Mouse (Mus musculus): ENCODE measurements around the gene Bcl11a. TPM values are rescaled to one million over a fixed set of nuclear protein-coding genes. Genes with fewer than 3 reads are reported as not detected.

Gene Bcl11a
- 0.14 and 0.72 TPM in 2 replicates for polyA plus RNA-seq (2012; rRNA removed)

DNA sequence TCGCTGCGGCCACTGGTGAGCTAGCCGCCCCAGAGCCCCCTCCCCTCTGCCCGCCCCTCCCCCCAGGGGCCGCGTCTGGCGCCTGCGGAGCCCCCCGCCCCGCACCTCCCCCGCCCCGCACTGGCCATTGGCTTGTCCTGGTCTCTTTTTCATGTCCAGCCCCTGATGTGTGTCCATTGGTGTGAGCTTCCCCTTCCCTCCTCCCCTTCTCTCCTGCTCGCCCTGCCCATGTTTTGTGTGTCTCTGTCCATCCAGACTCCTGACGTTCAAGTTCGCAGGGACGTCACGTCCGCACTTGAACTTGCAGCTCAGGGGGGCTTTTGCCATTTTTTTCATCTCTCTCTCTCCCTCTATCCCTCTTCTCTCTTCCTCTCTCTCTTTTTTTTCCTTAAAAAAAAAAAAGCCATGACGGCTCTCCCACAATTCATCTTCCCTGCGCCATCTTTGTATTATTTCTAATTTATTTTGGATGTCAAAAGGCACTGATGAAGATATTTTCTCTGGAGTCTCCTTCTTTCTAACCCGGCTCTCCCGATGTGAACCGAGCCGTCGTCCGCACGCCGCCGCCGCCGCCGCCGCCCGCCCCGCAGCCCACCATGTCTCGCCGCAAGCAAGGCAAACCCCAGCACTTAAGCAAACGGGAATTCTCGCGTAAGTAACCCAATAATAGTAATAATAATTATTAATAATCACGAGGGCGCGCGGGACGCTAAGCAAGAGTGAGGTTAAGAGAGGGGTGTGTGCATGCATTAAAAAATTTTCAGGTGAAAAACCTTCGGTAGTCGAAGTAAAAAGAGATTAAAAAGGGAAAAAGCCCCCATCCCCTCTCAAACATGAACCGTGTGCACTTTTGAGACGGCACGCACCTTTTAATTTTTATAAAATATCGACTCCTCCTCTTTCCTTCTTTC is at the start of gene Bcl11a:
Gene Bcl11a, plus strand, starts transcription at position 262 of the 911 bp plus-strand sequence.
- Histone ChIP-seq H3K27ac (ENCODE audit: insufficient read depth, low read depth, low read length) (no peak within 1 kb of the TSS), H3K4me3 (ENCODE audit: insufficient read depth, low read depth, low read length) (peak within 1 kb of the TSS; percentile 51), H3K27me3 (replicated peaks; ENCODE audit: control insufficient read depth, insufficient read depth, low read length) (peaks cover 22% of the 10 kb centered on the region), H3K4me1 (ENCODE audit: control insufficient read depth, insufficient read depth, low read length) (no peaks in the 10 kb centered on the region), H3K36me3 (ENCODE audit: control insufficient read depth, insufficient read depth, low read length) (no peaks in the 10 kb centered on the region)
- TF ChIP-seq POLR2A (IDR thresholded peaks at IDR 0.05; ENCODE audit: low read depth, low read length) (no peak), CTCF (conservative IDR thresholded peaks at IDR 0.05; ENCODE audit: insufficient read depth, insufficient read length, low read depth, low read length) (no peak)
- DNase-seq = peak; percentile 14
- WGBS = 3% methylated on average over 46 of the region's 51 CpGs

GRCm38 (mm10) chr11:24044025-24044424 is 33.8 kb upstream of the Bcl11a start:
- Histone ChIP-seq H3K4me1 (ENCODE audit: control insufficient read depth, insufficient read depth, low read length) (no peaks in the 10 kb centered on the region), H3K36me3 (ENCODE audit: control insufficient read depth, insufficient read depth, low read length) (no peaks in the 10 kb centered on the region), H3K27me3 (replicated peaks; ENCODE audit: control insufficient read depth, insufficient read depth, low read length) (no peaks in the 10 kb centered on the region), H3K27ac (ENCODE audit: insufficient read depth, low read depth, low read length) (no peak overlapping the region), H3K4me3 (ENCODE audit: insufficient read depth, low read depth, low read length) (no peak overlapping the region)
- no peak for DNase-seq
- no peak for TF ChIP-seq POLR2A (IDR thresholded peaks at IDR 0.05; ENCODE audit: low read depth, low read length)
- no peak for TF ChIP-seq CTCF (conservative IDR thresholded peaks at IDR 0.05; ENCODE audit: insufficient read depth, insufficient read length, low read depth, low read length)
- 75% methylated on average over 6 of the region's 6 CpGs for whole genome bisulfite sequencing

GRCm38 (mm10) chr11:24049226-24050031 is 28.4 kb upstream of the Bcl11a start:
- TF ChIP-seq POLR2A (IDR thresholded peaks at IDR 0.05; ENCODE audit: low read depth, low read length) = no peak
- TF ChIP-seq CTCF (conservative IDR thresholded peaks at IDR 0.05; ENCODE audit: insufficient read depth, insufficient read length, low read depth, low read length) = peak; percentile 91
- WGBS = 6% methylated on average over 28 of the region's 28 CpGs
- peak; percentile 60 for DNase-seq

DNA sequence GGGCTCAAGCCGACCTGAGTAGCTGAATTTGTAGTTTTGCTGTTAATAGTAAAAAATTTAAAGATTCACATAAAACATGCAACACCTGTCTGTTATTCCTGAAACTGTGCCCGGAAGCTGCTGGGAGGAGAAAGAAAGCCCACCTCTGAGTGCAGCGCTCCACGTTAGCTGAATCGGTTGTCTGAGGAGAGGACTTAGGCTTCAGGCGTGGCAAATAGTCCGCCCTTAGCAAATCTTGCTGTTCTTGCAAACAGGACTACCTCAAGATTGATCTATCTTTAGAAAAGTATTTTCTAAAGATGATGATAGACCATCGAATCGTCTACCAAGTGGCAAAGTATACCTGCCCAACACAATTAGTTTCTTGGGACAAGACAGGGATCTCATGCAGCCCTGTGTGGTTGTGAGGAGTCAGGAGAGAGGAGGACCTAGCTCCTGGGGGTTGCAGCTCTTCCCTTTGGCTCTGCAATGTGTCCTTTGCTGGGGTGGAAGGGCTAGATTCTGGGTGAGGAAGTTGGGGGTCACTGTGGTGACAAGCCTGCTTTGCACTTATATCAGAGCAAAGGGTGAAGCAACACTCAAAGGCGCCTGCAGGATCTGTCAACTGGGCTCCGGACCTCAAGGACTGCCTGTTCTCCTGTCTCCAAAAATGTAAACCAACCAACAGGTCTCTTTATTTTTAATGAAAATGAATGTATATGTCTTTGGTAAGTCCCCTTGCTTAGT is 27.7 kb upstream of the Bcl11a start:
- Histone ChIP-seq H3K4me3 (ENCODE audit: insufficient read depth, low read depth, low read length) (no peak overlapping the region), H3K4me1 (ENCODE audit: control insufficient read depth, insufficient read depth, low read length) (no peaks in the 10 kb centered on the region), H3K27ac (ENCODE audit: insufficient read depth, low read depth, low read length) (no peak overlapping the region), H3K27me3 (replicated peaks; ENCODE audit: control insufficient read depth, insufficient read depth, low read length) (no peaks in the 10 kb centered on the region), H3K36me3 (ENCODE audit: control insufficient read depth, insufficient read depth, low read length) (no peaks in the 10 kb centered on the region)
- no peak for DNase-seq
- no peak for TF ChIP-seq CTCF (conservative IDR thresholded peaks at IDR 0.05; ENCODE audit: insufficient read depth, insufficient read length, low read depth, low read length)
- no peak for TF ChIP-seq POLR2A (IDR thresholded peaks at IDR 0.05; ENCODE audit: low read depth, low read length)
- WGBS = 77% methylated on average over 11 of the region's 11 CpGs

More at GRCm38 (mm10) chr11:24049226-24050031, 28.4 kb upstream of the Bcl11a start:
- Histone ChIP-seq H3K36me3 (ENCODE audit: control insufficient read depth, insufficient read depth, low read length) (no peaks in the 10 kb centered on the region), H3K4me3 (ENCODE audit: insufficient read depth, low read depth, low read length) (0 out of 2 replicates have a peak overlapping the region, but pooled peaks have one; percentile 23), H3K27ac (ENCODE audit: insufficient read depth, low read depth, low read length) (no peak overlapping the region), H3K27me3 (replicated peaks; ENCODE audit: control insufficient read depth, insufficient read depth, low read length) (no peaks in the 10 kb centered on the region), H3K4me1 (ENCODE audit: control insufficient read depth, insufficient read depth, low read length) (no peaks in the 10 kb centered on the region)

DNA sequence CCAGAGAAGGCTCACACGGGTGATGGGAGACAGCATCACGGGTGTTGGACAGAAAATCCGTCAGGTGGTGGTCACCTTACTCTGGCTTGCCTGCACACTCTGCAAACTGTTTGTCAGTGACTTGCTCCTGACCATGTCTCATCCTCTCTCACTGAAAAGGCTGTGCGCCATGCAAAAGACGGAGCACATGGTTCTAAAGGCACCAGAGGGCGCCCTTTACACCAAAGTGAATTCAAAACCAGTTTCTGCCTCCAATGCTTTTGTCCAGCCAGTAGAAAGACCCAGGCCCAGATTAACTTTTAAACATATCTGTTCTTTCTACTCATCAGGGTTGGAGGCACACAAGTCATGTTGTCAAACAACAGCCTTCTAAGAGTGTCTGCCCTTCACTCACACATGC is 25.0 kb upstream of the Bcl11a start:
- no peak for DNase-seq
- peak; percentile 17; the same call in 1 of the 2 replicates for TF ChIP-seq CTCF (conservative IDR thresholded peaks at IDR 0.05; ENCODE audit: insufficient read depth, insufficient read length, low read depth, low read length)
- TF ChIP-seq POLR2A (IDR thresholded peaks at IDR 0.05; ENCODE audit: low read depth, low read length) = no peak
- Histone ChIP-seq H3K4me3 (ENCODE audit: insufficient read depth, low read depth, low read length) (no peak overlapping the region), H3K27me3 (replicated peaks; ENCODE audit: control insufficient read depth, insufficient read depth, low read length) (no peaks in the 10 kb centered on the region), H3K27ac (ENCODE audit: insufficient read depth, low read depth, low read length) (no peak overlapping the region), H3K4me1 (ENCODE audit: control insufficient read depth, insufficient read depth, low read length) (no peaks in the 10 kb centered on the region), H3K36me3 (ENCODE audit: control insufficient read depth, insufficient read depth, low read length) (no peaks in the 10 kb centered on the region)
- 75% methylated on average over 6 of the region's 6 CpGs for WGBS

DNA sequence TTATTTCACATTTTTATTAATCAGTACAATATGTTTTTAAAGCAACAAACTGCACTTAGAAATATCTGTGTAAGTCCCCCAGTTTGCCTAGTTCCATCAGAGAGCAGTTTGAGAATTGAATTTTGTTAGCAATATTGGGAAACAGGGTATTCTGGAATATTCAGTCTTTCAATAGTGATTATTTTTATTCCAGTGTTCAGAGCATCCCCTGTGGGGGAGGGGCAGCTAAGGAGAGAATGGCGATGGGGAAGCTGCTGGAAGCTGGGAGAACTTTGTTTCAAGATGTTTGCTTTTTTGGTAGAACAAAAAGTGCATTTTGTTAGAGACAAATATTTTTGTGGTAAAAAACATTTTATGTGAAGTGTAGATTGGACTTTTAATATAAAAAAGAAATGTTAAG is 18.7 kb upstream of the Bcl11a start:
- H3K27ac ChIP-seq (ENCODE audit: insufficient read depth, low read depth, low read length) = no peak overlapping the region
- no peaks in the 10 kb centered on the region for H3K36me3 ChIP-seq (ENCODE audit: control insufficient read depth, insufficient read depth, low read length)
- H3K4me1 ChIP-seq (ENCODE audit: control insufficient read depth, insufficient read depth, low read length) = no peaks in the 10 kb centered on the region
- TF ChIP-seq CTCF (conservative IDR thresholded peaks at IDR 0.05; ENCODE audit: insufficient read depth, insufficient read length, low read depth, low read length) = no peak
- TF ChIP-seq POLR2A (IDR thresholded peaks at IDR 0.05; ENCODE audit: low read depth, low read length) = no peak
- 30% methylated on average over 1 of the region's 1 CpGs for WGBS
- no peak overlapping the region for H3K4me3 ChIP-seq (ENCODE audit: insufficient read depth, low read depth, low read length)
- no peak for DNase-seq
- H3K27me3 ChIP-seq (replicated peaks; ENCODE audit: control insufficient read depth, insufficient read depth, low read length) = peaks cover 4% of the 10 kb centered on the region

All from kidney, adult 2 months (tissue).